Mouse (Mus musculus): ENCODE data around the gene A430078G23Rik.

A430078G23Rik gene

DNA sequence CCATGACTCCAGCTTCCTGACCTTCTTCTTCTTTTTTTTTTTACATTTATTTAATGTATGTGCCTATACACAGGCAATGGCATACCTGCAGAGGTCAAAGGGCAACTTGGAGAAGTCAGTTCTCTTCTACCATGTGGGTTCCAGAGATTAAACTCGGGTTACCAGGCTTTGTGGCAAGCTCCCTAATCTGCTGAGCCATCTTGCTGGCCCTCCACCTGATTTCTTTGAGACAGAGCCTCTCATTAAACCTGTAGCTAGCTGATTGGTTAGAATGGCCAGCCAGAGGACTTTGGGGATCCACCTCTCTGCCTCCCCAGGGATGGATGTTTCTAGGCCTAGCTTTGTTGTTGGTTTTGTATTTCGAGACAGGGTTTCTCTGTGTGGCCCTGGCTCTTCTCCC, 57.9 kb downstream of the A430078G23Rik start:
- DNase-seq (ENCODE audit: low spot score), result no peak

DNA sequence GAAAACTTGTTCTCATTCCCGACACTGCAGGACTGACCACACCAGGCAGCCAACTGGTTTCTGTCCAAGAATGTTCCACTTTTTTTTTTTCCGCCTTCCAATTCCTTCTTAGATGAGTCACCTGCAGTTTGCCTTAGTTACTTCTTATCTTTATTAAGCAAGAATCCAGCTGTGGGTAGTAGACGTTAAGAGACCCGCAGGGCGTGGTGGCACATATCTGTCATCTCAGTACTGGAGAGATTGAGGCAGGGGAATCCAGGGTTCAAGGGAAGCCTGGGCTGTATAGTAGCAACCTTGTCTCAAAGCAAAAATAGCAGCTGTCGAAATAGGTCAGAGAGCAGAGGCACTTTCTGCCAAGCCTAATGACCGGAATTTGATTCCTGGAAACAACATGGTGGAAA, 58.7 kb downstream of the A430078G23Rik start:
- DNase-seq (ENCODE audit: low spot score), result no peak

DNA sequence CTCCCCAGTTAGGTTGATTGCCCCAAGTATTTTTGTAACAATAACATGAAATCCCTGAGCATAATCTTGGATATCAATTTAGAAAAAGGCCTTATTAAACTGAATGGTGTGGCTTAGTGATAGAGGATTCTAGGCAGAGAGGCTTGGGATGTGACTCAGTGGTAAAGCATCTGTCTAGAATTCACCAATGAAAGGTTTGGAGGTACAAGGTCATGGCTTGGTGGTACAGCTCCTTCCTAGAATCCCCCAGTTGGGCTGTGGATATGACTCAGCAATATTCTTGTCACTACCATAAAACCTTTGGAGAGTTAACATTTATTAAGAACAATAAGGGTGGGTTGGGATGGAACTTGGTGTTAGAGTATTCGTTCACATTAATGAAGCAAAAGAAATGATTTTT, 59.6 kb downstream of the A430078G23Rik start:
- DNase-seq (ENCODE audit: low spot score), result no peak

DNA sequence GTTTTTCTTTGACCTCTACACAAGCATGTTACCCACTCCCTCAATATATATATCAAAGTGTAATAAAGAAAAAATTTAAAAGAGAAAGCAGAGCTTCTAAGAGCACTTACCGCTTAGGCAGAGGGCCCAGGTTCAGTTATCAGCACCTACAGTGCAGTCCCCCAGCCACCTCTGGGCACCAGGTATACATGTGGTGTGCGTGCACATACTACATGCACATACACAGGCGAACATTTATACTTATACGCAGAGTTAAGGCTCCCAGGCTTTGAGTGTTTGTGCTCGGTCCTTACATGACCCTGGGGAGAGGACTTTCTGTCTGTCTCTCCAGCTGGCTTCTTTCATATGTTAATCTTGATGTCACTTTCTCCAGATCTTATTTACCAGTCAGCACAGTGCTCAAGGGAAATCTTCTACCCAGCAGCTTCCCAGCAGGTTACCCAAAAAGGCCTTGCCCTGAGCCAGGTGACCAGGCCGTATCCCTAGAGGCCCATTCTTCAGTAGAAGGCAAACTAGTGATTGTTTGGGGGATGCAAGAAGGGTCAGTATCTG, 61.5 kb downstream of the A430078G23Rik start:
- DNase-seq (ENCODE audit: low spot score), result no peak

DNA sequence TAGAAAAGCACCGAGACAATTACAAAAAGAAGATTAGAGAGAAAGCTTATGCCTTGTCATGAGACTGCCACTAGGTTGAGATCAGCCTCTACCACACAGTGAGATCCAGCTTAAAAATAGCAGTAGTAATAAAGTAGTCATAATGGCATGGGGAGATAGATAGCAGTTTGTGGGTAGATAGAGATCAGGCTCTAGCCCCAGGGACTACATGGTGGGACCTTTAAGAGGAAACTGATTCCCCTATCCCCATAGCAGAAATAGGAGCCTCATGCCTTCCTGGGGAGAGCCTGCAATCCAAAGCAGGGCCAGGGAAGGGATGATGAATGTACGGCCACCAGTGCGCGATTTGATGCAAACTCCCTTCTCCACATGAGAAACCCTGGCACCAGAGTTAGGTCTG, 62.0 kb downstream of the A430078G23Rik start:
- no peak for DNase-seq (ENCODE audit: low spot score)

DNA sequence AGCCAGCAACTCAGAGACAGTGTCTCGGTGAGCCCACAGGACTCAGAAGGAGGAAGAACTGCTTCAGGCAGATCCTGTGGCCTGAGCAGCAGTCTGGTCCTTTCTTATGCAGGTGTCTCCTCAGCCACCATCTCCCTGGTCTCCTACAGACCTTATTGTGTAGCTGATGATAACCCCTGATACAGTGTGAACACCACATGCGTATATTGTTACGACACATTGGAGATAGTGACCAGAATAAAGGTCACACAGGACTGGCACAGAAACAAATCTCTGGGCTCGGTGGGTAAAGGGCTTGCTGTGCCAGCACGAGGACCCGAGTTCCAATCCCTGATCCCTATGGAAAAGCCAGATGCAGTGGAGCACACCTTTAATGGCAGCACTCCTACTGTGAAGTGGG, 62.4 kb downstream of the A430078G23Rik start:
- DNase-seq (ENCODE audit: low spot score), result no peak

DNA sequence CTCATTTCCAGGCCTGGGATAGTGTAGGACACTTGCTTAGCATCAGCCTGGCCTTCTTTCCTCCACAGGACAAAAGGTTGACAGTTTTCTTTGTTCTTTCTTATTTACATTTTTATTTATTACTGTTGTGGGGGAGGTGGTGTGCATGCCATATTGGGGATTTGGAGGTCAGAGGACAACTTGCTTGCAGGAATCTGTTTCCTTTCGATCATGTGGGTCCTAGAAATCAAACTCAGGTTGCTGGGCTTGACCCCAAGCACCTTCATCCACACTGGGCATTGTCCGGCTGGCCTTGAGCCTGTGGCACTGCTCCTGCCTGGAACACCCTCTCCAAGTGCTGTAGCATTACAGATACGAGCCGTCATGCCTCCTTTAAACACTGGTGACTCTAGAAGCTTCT, 63.6 kb downstream of the A430078G23Rik start:
- DNase-seq (ENCODE audit: low spot score), result no peak

DNA sequence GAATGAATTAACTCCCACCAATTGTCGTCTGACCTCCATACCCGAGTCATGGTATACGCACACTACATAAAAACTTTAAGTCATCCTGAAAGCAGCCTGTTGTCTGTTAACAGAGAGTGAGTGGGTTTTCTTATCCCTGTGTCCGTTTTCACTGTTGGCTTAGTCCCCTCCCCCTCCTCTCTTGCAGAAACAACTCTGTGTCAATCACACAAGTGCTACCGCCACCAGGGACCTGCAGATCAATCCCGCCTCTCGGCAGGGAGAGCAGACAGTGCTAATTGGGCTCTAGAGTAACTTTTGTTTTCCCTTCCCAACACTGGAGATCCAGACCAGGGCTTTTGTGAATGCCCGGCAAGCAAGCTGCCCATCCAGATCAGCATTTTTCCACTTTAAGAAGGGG, 64.2 kb downstream of the A430078G23Rik start:
- no peak for DNase-seq (ENCODE audit: low spot score)

DNA sequence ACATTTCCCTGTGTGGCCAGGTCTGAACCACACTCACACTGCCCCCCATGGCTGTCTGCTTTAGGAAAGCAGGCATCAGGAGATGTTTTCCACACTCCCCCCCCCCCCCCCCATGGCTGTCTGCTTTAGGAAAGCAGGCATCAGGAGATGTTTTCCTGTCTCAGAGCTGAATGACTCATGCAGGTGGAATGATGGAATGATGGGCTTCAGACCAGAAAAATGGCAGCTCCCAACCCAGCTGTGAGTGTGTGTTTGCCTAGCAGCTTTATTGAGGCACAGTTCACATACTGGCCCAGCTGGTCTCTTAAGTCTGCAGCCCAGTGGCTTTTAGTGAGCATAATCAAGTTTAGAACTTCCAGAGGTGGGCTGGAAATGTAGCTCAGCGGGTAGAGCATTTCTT, 64.9 kb downstream of the A430078G23Rik start:
- DNase-seq (ENCODE audit: low spot score), result no peak

DNA sequence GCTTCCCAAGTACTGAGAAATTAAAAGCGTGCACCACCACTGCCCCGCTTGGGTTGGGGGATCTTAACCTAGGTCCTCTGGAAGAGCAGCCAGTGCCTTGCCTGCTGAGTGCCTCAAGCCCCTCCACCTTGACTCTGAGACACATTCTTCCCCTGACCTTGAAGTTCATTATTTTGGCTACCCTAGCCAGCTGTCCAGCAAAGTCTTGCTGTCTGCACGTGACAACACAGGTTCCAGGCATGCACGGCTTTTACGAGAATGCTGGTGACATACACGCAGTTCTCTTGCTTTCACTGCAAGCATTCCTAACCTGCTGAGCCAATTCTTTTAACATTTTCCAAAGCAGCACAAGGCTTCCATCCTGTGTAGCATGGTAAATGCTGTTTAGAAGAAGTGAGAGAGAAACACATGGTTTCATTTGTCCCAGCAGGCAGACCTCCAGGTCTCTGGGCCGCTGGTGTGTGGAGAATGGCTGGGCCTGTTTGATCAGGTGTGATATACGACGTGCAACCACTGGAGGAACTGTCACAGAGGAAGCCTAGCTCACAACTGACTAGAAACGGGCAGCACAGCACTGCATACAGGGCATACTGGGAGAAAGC, 67.0 kb downstream of the A430078G23Rik start:
- no peak for DNase-seq (ENCODE audit: low spot score)

DNA sequence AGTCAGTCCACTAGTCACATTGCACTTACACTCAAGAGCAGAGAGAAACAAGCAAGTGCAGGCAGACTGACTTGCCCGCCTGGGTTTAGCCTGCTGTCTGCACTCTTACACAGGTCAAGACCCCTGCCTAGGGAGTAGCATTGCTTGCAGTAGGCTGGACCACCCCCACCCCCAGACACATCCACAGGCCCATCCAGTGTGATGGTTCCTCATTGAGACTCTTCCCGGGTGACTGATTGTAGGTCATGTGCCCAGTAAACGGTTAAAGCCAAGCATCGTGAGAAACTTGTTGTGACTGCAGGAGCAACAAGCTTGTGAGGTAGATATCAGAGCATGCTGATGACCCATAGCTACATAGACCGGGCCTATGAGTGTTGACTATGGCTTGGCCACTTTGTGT, 68.3 kb downstream of the A430078G23Rik start:
- no peak for DNase-seq (ENCODE audit: low spot score)

DNA sequence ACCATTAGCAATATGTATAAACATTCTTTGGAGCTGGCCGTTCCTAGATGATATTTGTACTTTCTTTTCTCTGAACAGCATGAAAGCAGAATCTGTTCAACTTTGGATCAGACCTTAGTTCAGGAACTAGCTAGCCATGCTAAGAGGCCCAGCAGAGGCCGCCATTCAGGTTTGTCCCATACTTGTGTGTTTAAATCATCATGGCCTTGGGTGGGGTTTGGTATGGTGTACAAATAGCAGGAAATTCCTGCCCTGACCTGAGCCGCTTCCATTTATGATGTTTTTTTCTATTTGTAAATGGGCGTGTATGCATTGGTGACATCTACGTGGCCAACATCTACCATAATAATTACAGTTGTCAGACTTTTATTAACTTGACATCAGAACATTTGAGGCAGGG, 72.0 kb downstream of the A430078G23Rik start:
- no peak for DNase-seq (ENCODE audit: low spot score)

DNA sequence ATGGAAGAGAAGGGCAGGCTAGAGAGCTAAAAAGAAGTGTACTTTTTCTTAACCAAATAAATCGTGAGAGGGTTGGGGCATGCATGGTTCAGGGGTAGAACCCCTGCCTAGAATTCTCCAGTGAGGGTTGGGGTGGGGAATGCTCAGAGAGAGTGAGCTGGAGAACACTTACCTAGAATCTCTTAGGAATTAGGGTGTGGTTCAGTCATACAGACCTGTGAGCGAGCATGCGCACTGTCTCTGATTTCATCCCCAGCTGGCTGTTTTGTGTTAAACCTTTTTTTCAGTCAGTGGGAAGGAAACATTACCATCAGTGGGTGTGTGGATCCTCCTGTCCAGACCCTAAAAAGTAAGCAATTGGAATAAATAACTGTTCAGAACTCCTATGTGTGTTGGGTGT, 73.0 kb downstream of the A430078G23Rik start:
- DNase-seq (ENCODE audit: low spot score), result no peak

DNA sequence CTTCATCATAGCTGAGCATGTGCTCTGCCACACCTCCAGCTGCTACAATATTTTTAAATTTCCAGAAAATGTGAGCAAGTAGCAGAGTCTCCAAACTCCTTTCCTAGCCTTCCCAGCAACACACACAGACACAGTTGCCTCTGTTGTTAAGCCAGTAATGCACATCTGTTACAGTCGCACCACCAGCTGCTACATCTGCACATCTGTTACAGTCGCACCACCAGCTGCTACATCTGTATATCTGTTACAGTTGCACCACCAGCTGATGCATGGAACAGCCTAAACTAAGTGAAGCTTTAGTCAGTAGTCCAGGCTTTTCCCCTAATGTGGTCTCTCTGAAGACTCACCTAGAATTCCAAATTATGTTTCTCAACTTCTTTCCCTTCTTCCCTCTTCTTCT, 75.2 kb downstream of the A430078G23Rik start:
- no peak for DNase-seq (ENCODE audit: low spot score)

DNA sequence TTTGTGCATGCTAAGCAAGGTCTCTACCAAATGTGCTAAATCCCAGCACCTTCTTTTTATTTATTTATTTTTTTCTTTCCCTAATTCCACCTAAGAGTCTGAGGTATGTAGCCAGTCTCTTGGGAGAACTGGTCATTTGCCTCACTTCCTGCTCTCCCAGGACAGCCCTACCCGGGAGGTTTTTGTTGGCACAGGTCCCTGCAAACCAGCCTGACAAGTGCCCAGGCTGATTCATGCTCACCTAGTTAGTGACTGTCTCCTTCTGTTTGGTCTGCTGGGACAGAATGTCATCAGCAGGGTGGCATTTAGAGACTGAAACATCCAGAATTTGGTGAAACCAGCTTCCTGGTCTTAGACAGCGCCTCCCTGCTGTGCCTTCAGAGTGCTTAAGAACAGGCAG, 76.8 kb downstream of the A430078G23Rik start:
- no peak for DNase-seq (ENCODE audit: low spot score)

DNA sequence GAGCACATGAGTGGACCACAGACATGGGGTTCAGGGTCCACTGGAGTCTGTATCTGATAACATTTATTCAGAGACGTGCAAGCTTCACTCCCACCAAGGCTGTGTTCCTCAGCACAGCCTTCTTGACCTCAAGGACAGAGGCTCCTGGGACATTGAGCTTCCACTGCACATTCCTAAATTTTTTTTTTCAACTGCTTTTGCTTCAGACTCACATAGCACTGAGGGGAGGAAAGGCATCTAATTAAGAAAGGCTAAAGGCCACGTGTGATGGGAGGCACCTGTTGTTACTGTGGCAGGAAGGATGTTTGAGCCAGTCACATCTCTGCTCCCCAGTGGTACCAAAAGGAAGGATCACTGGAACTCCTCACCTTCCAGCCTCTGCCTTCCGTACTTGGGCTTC, 77.9 kb downstream of the A430078G23Rik start:
- no peak for DNase-seq (ENCODE audit: low spot score)

DNA sequence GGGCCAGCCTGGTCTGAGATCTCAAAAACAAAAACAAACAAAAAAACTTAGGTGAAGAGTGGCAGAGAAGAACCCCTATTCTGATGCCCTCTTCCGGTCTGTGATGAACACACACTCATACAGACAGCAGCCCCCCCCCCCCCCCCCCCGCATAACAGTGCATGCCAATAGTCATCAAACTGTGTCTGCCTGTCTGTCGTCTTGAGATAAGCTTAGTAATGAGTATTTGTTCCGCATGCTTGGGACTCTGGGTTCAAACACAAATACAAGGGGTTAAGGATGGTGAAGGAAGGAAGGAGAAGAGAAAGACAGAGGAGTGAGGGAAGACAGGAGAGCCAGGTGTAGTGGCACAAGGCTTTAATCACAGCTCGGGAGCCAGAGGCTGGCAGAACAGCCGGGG, 83.3 kb downstream of the A430078G23Rik start:
- DNase-seq (ENCODE audit: low spot score), result no peak

DNA sequence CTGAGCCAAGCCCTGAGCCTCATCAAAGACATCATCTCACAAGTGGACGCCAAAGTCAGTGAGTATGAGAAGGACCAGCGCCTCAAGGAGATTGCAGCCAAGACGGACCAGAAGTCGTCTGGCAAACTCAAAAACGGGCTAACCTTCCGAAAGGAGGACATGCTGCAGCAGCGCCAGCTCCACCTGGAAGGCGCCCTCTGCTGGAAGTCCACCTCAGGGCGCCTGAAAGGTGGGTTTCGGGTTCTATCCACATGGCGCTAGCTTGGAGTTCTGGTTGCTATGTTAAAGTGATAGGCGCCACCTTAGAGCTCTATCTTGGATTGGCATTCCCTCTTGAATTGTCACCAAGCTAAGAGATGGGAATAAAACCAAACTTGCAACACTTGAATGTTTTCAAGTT, 86.3 kb downstream of the A430078G23Rik start:
- peak; percentile 69 for DNase-seq (ENCODE audit: low spot score)

Measured in testis, postnatal 10 days (tissue).